Mouse (Mus musculus) liver, adult 2 months (tissue): ENCODE measurements around the gene Raph1. TPM values are rescaled to one million over a fixed set of nuclear protein-coding genes. Genes with fewer than 3 reads are reported as not detected.

Experiments used
- DNase-seq: peaks from one replicate; pipeline ENCODE4 v3.0.0-alpha.2; 2011; ENCODE audit warnings: low read depth, low spot score; ENCODE audit errors: extremely low read depth
- H3K27ac ChIP-seq: fragments of 200-500 bp; replicated peaks from 2 replicates; pipeline ENCODE4 v1.5.1; 2012; ENCODE audit warnings: low read depth, mild to moderate bottlenecking, control low read depth, inconsistent platforms, low read length; ENCODE audit not compliant: insufficient read depth
- H3K27me3 ChIP-seq: fragments of 200-500 bp; 2 replicates; pipeline ENCODE4 v1.6.1; 2012; ENCODE audit warnings: mild to moderate bottlenecking, moderate library complexity, low read length, inconsistent platforms; ENCODE audit not compliant: control insufficient read depth, insufficient read depth
- H3K36me3 ChIP-seq: fragments of 200-500 bp; 2 replicates; pipeline ENCODE4 v1.6.1; 2012; ENCODE audit warnings: low read length, inconsistent platforms; ENCODE audit not compliant: control insufficient read depth, insufficient read depth
- H3K4me1 ChIP-seq: fragments of 200-500 bp; 2 replicates; pipeline ENCODE4 v1.6.1; 2011; ENCODE audit warnings: low read length; ENCODE audit not compliant: control insufficient read depth, insufficient read depth
- H3K4me3 ChIP-seq: fragments of 200-500 bp; 2 replicates; pipeline ENCODE4 v1.5.1; 2011; ENCODE audit warnings: low read depth, mild to moderate bottlenecking, control low read depth, low read length, moderate library complexity; ENCODE audit not compliant: insufficient read depth
- H3K79me2 ChIP-seq: fragments of 200-500 bp; 2 replicates; pipeline ENCODE4 v1.6.1; 2012; ENCODE audit warnings: inconsistent platforms, mild to moderate bottlenecking, low read length, moderate library complexity; ENCODE audit not compliant: control insufficient read depth, insufficient read depth
- H3K9ac ChIP-seq: fragments of 200-500 bp; 2 replicates; pipeline ENCODE4 v1.6.1; 2012; ENCODE audit warnings: low read depth, mild to moderate bottlenecking, control low read depth, inconsistent platforms, low read length
- CTCF ChIP-seq: fragments of 200-500 bp; IDR thresholded peaks from 2 replicates; pipeline ENCODE4 v1.5.1; 2011; ENCODE audit warnings: low read depth, low read length, control low read depth
- POLR2A ChIP-seq: fragments of 200-500 bp; IDR thresholded peaks from 2 replicates; pipeline ENCODE4 v1.6.1; 2011; ENCODE audit warnings: low read length, control low read depth; ENCODE audit not compliant: insufficient read depth; ENCODE audit errors: extremely low read depth
- WGBS: fragments of 180-500 bp; shearing (Covaris S2); methylation state at CpG from one replicate; pipeline ENCODE4 v1.1.7; 2018; 5-methylcytosine and 5-hydroxymethylcytosine counted together
- polyA plus RNA-seq: library from polyadenylated mRNA; depleted of rRNA; stranded (reverse); fragments of >200 nt; gene quantifications from 2 replicates; pipeline ENCODE4 v1.2.3, GENCODE M21; 2012
- total RNA-seq: library from RNA; depleted of rRNA; stranded (reverse); fragments of >200 nt; gene quantifications from 2 replicates; pipeline ENCODE4 v1.2.3, GENCODE M21; 2014

The Raph1 gene
- total and polyA plus RNA-seq, 2 experiments: 18.5 to 72.6 TPM

DNA sequence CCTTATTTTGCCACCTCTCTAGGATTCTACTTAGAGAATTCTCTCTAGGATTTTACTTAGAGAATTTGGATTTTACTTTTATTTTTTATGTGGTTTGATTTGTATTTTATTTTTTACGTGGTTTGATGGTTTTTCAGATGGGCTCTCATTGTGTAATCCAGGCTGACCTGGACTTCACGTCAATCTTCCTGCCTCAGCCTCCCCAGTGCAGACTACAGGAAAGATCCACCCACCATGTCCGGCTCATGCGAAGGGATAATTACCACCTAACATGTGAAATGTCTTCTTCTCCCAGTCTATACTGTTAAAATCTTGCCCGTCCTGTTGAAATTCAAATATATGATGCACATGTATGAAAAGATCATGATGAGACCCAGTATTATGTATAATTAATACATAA is 2.2 kb downstream of the Raph1 start:
- no peak for TF ChIP-seq CTCF
- TF ChIP-seq POLR2A: no peak

DNA sequence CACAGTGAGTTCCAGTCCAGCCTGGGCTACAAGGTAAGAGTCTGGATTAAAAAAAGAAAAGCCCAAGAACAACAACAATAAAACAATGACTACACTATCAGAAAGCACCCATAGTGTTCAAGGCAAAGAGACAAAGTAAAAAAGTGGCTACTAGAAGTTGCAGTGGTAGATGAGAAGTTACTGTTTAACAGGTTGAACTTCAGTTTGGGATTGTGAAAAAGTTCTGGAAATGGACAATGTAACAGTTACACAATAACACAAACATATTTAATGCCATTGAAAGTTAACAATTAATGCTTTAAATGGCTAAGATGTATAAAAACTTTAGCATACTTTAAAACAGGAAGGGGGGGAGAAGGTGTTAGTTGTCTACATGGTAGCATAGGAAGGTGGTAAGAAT is 3.9 kb downstream of the Raph1 start:
- H3K4me3 ChIP-seq: peak overlapping the region; percentile 51; the same call in 1 of the 2 replicates
- no peak for TF ChIP-seq POLR2A
- no peaks in the 10 kb centered on the region for H3K27me3 ChIP-seq
- H3K4me1 ChIP-seq: peaks cover 11% of the 10 kb centered on the region
- no peak overlapping the region for H3K9ac ChIP-seq
- peaks cover 10% of the 10 kb centered on the region; the same call in 1 of the 2 replicates for H3K36me3 ChIP-seq
- H3K79me2 ChIP-seq: peaks cover 34% of the 10 kb centered on the region; the same call in 1 of the 2 replicates
- peak; percentile 94 for DNase-seq
- H3K27ac ChIP-seq: no peak overlapping the region

More for the DNA sequence above, 2.2 kb downstream of the Raph1 start:
- peak; percentile 55 for DNase-seq
- H3K27ac ChIP-seq: peak overlapping the region; percentile 17; the same call in 1 of the 2 replicates
- peak overlapping the region; percentile 50 for H3K4me3 ChIP-seq
- no peaks in the 10 kb centered on the region for H3K27me3 ChIP-seq
- H3K79me2 ChIP-seq: peaks cover 34% of the 10 kb centered on the region; the same call in 1 of the 2 replicates
- H3K9ac ChIP-seq: no peak overlapping the region
- peaks cover 11% of the 10 kb centered on the region for H3K4me1 ChIP-seq
- 12% methylated on average over 5 of the region's 5 CpGs for WGBS
- peaks cover 10% of the 10 kb centered on the region; the same call in 1 of the 2 replicates for H3K36me3 ChIP-seq

DNA sequence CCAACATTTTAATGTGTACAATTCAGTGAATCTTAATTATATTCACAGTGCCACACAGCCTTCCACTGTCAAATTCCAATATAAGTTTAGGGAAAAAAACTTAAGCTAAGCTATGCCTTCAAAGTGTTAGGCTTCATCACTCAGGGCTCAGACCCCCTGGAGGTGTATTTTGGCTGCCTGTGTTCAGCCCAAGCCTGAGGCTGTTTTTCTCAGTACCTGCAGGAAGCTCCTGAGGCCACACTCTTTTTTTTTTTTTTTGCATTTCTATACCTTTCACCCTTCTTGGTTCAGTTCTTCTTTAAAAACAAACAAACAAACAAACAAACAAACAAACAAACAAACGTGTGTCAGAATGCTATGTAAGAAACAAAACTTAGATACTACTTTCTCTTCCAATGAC is 23.2 kb downstream of the Raph1 start:
- peaks cover 2% of the 10 kb centered on the region; the same call in 1 of the 2 replicates for H3K4me1 ChIP-seq
- 18% methylated on average over 1 of the region's 1 CpGs for WGBS
- no peaks in the 10 kb centered on the region for H3K27me3 ChIP-seq
- peaks cover 18% of the 10 kb centered on the region; the same call in 1 of the 2 replicates for H3K79me2 ChIP-seq
- no peak overlapping the region for H3K9ac ChIP-seq
- no peak overlapping the region for H3K4me3 ChIP-seq
- no peak overlapping the region for H3K27ac ChIP-seq
- peaks cover 2% of the 10 kb centered on the region; the same call in 1 of the 2 replicates for H3K36me3 ChIP-seq
- TF ChIP-seq POLR2A (no peak), CTCF (no peak)
- no peak for DNase-seq

GRCm38 (mm10) chr1:60539272-60539671 is 27.6 kb downstream of the Raph1 start:
- Histone ChIP-seq H3K4me1 (peaks cover 4% of the 10 kb centered on the region; the same call in 1 of the 2 replicates), H3K36me3 (no peaks in the 10 kb centered on the region; the same call in 1 of the 2 replicates), H3K4me3 (no peak overlapping the region), H3K9ac (no peak overlapping the region), H3K27me3 (no peaks in the 10 kb centered on the region), H3K27ac (no peak overlapping the region), H3K79me2 (peaks cover 23% of the 10 kb centered on the region; the same call in 1 of the 2 replicates)
- TF ChIP-seq CTCF (no peak), POLR2A (no peak)
- DNase-seq: no peak
- 85% methylated on average over 3 of the region's 3 CpGs for WGBS

DNA sequence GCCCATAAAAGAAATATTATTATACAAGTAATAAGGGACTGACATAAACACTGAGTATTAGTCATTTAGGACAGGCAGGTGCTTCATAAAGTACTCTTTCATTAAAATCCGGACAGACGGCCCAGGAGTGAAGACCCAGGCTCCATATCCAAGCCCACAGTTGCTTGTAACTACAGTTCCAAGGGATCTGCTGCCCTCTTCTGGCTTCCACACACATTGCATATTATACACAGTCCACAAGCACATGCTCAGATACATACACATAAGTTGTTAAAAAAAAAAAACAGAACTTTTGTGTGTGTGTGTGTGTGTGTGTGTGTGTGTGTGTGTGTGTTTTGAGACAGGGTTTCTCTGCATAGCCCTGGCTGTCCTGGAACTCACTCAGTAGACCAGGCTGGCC is 32.0 kb downstream of the Raph1 start:
- H3K4me3 ChIP-seq: no peak overlapping the region
- DNase-seq: peak; percentile 55
- peaks cover 28% of the 10 kb centered on the region for H3K79me2 ChIP-seq
- no peak overlapping the region for H3K27ac ChIP-seq
- H3K4me1 ChIP-seq: peaks cover 2% of the 10 kb centered on the region; the same call in 1 of the 2 replicates
- WGBS: 83% methylated on average over 2 of the region's 2 CpGs
- peaks cover 28% of the 10 kb centered on the region for H3K36me3 ChIP-seq
- H3K27me3 ChIP-seq: no peaks in the 10 kb centered on the region
- peak; percentile 12; the same call in 1 of the 2 replicates for TF ChIP-seq CTCF
- TF ChIP-seq POLR2A: no peak
- no peak overlapping the region for H3K9ac ChIP-seq

DNA sequence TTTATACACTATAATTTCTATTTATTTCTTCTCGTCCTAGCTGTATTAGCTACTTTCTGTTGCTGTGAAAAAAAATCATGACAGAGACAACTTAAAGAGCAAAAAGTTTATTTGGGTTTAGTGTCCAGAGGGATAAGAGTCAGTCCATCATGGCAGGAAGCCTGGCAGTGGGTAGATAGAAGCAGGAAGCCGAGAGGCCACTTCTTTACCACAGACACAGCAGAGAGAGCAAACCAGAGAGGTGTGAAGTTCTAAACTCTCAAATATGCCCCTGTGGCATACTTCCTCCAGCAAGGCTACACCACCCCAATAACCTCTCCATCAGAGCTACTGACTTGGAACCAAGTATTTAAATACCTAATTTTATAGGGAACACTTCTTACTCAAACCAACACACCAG is 36.3 kb downstream of the Raph1 start:
- Histone ChIP-seq H3K9ac (no peak overlapping the region), H3K79me2 (peaks cover 23% of the 10 kb centered on the region), H3K4me1 (no peaks in the 10 kb centered on the region; the same call in 1 of the 2 replicates), H3K27ac (no peak overlapping the region), H3K36me3 (peaks cover 53% of the 10 kb centered on the region), H3K27me3 (no peaks in the 10 kb centered on the region), H3K4me3 (no peak overlapping the region)
- no peak for DNase-seq
- TF ChIP-seq POLR2A (no peak), CTCF (no peak)
- 84% methylated on average over 2 of the region's 2 CpGs for WGBS
